Mouse (Mus musculus) MEL (cell line): ENCODE results near the gene Sec23ip. TPM values are rescaled to one million over a fixed set of nuclear protein-coding genes. Genes with fewer than 3 reads are reported as not detected.

Source experiments
- DNase-seq: peaks from one replicate; pipeline ENCODE4 v3.0.0; 2011; ENCODE audit warnings: low read depth, low spot score
- H3K27ac ChIP-seq: 2 replicates; pipeline ENCODE4 v1.5.1; 2012; ENCODE audit warnings: low read depth, mild to moderate bottlenecking, control low read depth, low read length, moderate library complexity; ENCODE audit not compliant: control insufficient read depth
- H3K27me3 ChIP-seq, 2 experiments: fragments of 150-350 bp in 1 of 2; sonication (generic) in 1 of 2; 2 replicates each; pipeline ENCODE4 v1.6.1; 2012; ENCODE audit warnings: low read length in 2 of 2, mild to moderate bottlenecking in 2 of 2, improper control_type of control experiment in 1 of 2, moderate library complexity in 1 of 2; ENCODE audit not compliant: insufficient read depth in 2 of 2, control insufficient read depth in 1 of 2
- H3K36me3 ChIP-seq, 2 experiments: 2 replicates each; pipeline ENCODE4 v1.6.1; 2012 to 2014; ENCODE audit warnings: low read length in 2 of 2, improper control_type of control experiment in 1 of 2, inconsistent platforms in 1 of 2, mild to moderate bottlenecking in 1 of 2; ENCODE audit not compliant: insufficient read depth in 2 of 2, control insufficient read depth in 1 of 2
- H3K4me1 ChIP-seq, 2 experiments: fragments of 150-350 bp in 1 of 2; sonication (generic) in 1 of 2; 2 replicates each; pipeline ENCODE4 v1.6.1; 2012; ENCODE audit warnings: low read length in 2 of 2, improper control_type of control experiment in 1 of 2, mild to moderate bottlenecking in 1 of 2; ENCODE audit not compliant: insufficient read depth in 2 of 2, control insufficient read depth in 1 of 2
- H3K4me3 ChIP-seq, 2 experiments: fragments of 150-350 bp in 1 of 2; sonication (generic) in 1 of 2; 2 replicates each; pipeline ENCODE4 v1.5.1; 2012; ENCODE audit warnings: low read depth in 2 of 2, low read length in 2 of 2, mild to moderate bottlenecking in 2 of 2, moderate library complexity in 2 of 2, control low read depth in 1 of 2, improper control_type of control experiment in 1 of 2; ENCODE audit not compliant: control insufficient read depth in 1 of 2, insufficient read depth in 1 of 2
- H3K79me2 ChIP-seq: 2 replicates; pipeline ENCODE4 v1.6.1; 2012; ENCODE audit warnings: mild to moderate bottlenecking, low read length, moderate library complexity; ENCODE audit not compliant: control insufficient read depth, poor library complexity, insufficient read depth
- H3K9ac ChIP-seq: 2 replicates; pipeline ENCODE4 v1.6.1; 2012; ENCODE audit warnings: low read depth, mild to moderate bottlenecking, control low read depth, low read length, moderate library complexity; ENCODE audit not compliant: control insufficient read depth, poor library complexity, severe bottlenecking
- H3K9me3 ChIP-seq: fragments of 150-350 bp; sonication (generic); replicated peaks from 2 replicates; pipeline ENCODE4 v1.6.1; 2012; ENCODE audit warnings: mild to moderate bottlenecking, low read length, improper control_type of control experiment, moderate library complexity; ENCODE audit not compliant: insufficient read depth
- CTCF ChIP-seq, 3 experiments: IDR thresholded peaks in 2 of 3; conservative IDR thresholded peaks in 1 of 3; 2 replicates each; pipeline ENCODE4 v1.5.1; 2011 to 2012; ENCODE audit warnings: low read length in 3 of 3, low read depth in 2 of 3, mild to moderate bottlenecking in 2 of 3, improper control_type of control experiment in 1 of 3, inconsistent platforms in 1 of 3, mixed read lengths in 1 of 3, moderate library complexity in 1 of 3; ENCODE audit not compliant: control insufficient read depth in 1 of 3, insufficient read depth in 1 of 3, poor library complexity in 1 of 3, severe bottlenecking in 1 of 3
- E2F4 ChIP-seq: IDR thresholded peaks from 2 replicates; pipeline ENCODE4 v1.6.1; 2011; ENCODE audit warnings: low read depth, low read length, improper control_type of control experiment, borderline replicate concordance
- ELF1 ChIP-seq: IDR thresholded peaks from 2 replicates; pipeline ENCODE4 v1.6.1; 2014; ENCODE audit warnings: low read depth, mild to moderate bottlenecking, inconsistent platforms, low read length, improper control_type of control experiment, moderate library complexity
- EP300 ChIP-seq, 2 experiments: IDR thresholded peaks; 2 replicates each; pipeline ENCODE4 v1.6.1; 2011; ENCODE audit warnings: improper control_type of control experiment in 2 of 2, low read length in 2 of 2, low read depth in 1 of 2, mild to moderate bottlenecking in 1 of 2
- ETS1 ChIP-seq: IDR thresholded peaks from 2 replicates; pipeline ENCODE4 v1.6.1; 2012; ENCODE audit warnings: low read depth, mild to moderate bottlenecking, inconsistent platforms, low read length, improper control_type of control experiment, moderate library complexity
- HCFC1 ChIP-seq: IDR thresholded peaks from 2 replicates; pipeline ENCODE4 v1.6.1; 2012; ENCODE audit warnings: low read depth, mild to moderate bottlenecking, inconsistent platforms, low read length, improper control_type of control experiment, moderate library complexity
- JUND ChIP-seq: IDR thresholded peaks from 2 replicates; pipeline ENCODE4 v1.6.1; 2011; ENCODE audit warnings: low read depth, mild to moderate bottlenecking, improper control_type of control experiment, low read length
- MAX ChIP-seq: IDR thresholded peaks from 2 replicates; pipeline ENCODE4 v1.6.1; 2011; ENCODE audit warnings: low read length, improper control_type of control experiment
- MAZ ChIP-seq: IDR thresholded peaks from 2 replicates; pipeline ENCODE4 v1.6.1; 2012; ENCODE audit warnings: low read depth, mild to moderate bottlenecking, inconsistent platforms, low read length, improper control_type of control experiment
- MXI1 ChIP-seq: IDR thresholded peaks from 2 replicates; pipeline ENCODE4 v1.6.1; 2011; ENCODE audit warnings: mild to moderate bottlenecking, low read depth, low read length, improper control_type of control experiment
- MYB ChIP-seq: IDR thresholded peaks from 2 replicates; pipeline ENCODE4 v1.6.1; 2011; ENCODE audit warnings: mild to moderate bottlenecking, low read depth, low read length, improper control_type of control experiment
- MYC ChIP-seq: IDR thresholded peaks from 2 replicates; pipeline ENCODE4 v1.6.1; 2011; ENCODE audit warnings: low read depth, mild to moderate bottlenecking, low read length, improper control_type of control experiment, moderate library complexity
- NELFE ChIP-seq: IDR thresholded peaks from 2 replicates; pipeline ENCODE4 v1.6.1; 2011; ENCODE audit warnings: low read depth, low read length, improper control_type of control experiment
- NRF1 ChIP-seq: IDR thresholded peaks from 2 replicates; pipeline ENCODE4 v1.6.1; 2014; ENCODE audit warnings: low read depth, mild to moderate bottlenecking, inconsistent platforms, low read length, improper control_type of control experiment, moderate library complexity; ENCODE audit not compliant: poor library complexity, insufficient read depth, severe bottlenecking
- POLR2A ChIP-seq, 2 experiments: IDR thresholded peaks; 2 replicates each; pipeline ENCODE4 v1.6.1; 2011 to 2012; ENCODE audit warnings: low read length in 2 of 2, mild to moderate bottlenecking in 2 of 2, control low read depth in 1 of 2, improper control_type of control experiment in 1 of 2, low read depth in 1 of 2, moderate library complexity in 1 of 2; ENCODE audit not compliant: control insufficient read depth in 1 of 2, insufficient read depth in 1 of 2, poor library complexity in 1 of 2
- POLR2AphosphoS5 ChIP-seq: IDR thresholded peaks from 2 replicates; pipeline ENCODE4 v1.6.1; 2012; ENCODE audit warnings: low read depth, borderline replicate concordance, mild to moderate bottlenecking, inconsistent platforms, low read length, moderate library complexity, mixed read lengths
- RAD21 ChIP-seq: IDR thresholded peaks from 2 replicates; pipeline ENCODE4 v1.6.1; 2011; ENCODE audit warnings: mild to moderate bottlenecking, low read depth, low read length, improper control_type of control experiment
- RCOR1 ChIP-seq: IDR thresholded peaks from 2 replicates; pipeline ENCODE4 v1.6.1; 2012; ENCODE audit warnings: low read depth, mild to moderate bottlenecking, inconsistent platforms, low read length, improper control_type of control experiment
- SIN3A ChIP-seq: IDR thresholded peaks from 2 replicates; pipeline ENCODE4 v1.6.1; 2012; ENCODE audit warnings: low read length, improper control_type of control experiment, inconsistent platforms
- SMC3 ChIP-seq: IDR thresholded peaks from 2 replicates; pipeline ENCODE4 v1.6.1; 2011; ENCODE audit warnings: low read depth, low read length, improper control_type of control experiment
- TAL1 ChIP-seq: IDR thresholded peaks from 2 replicates; pipeline ENCODE4 v1.6.1; 2012; ENCODE audit warnings: mild to moderate bottlenecking, inconsistent platforms, low read length, moderate library complexity, mixed read lengths
- TBP ChIP-seq: IDR thresholded peaks from 2 replicates; pipeline ENCODE4 v1.8.0; 2011; ENCODE audit warnings: low read depth, low read length, improper control_type of control experiment
- USF1 ChIP-seq: IDR thresholded peaks from 2 replicates; pipeline ENCODE4 v1.6.1; 2014; ENCODE audit warnings: low read depth, mild to moderate bottlenecking, inconsistent platforms, low read length, improper control_type of control experiment, moderate library complexity
- USF2 ChIP-seq, 2 experiments: IDR thresholded peaks; 2 replicates each; pipeline ENCODE4 v1.6.1; 2011 to 2012; ENCODE audit warnings: improper control_type of control experiment in 2 of 2, low read length in 2 of 2, borderline replicate concordance in 1 of 2, inconsistent platforms in 1 of 2, low read depth in 1 of 2, mild to moderate bottlenecking in 1 of 2; ENCODE audit not compliant: insufficient read depth in 1 of 2
- ZC3H11A ChIP-seq: IDR thresholded peaks from 2 replicates; pipeline ENCODE4 v1.6.1; 2012; ENCODE audit warnings: low read depth, mild to moderate bottlenecking, inconsistent platforms, low read length, improper control_type of control experiment
- ZKSCAN1 ChIP-seq: IDR thresholded peaks from 2 replicates; pipeline ENCODE4 v1.6.1; 2012; ENCODE audit warnings: low read depth, mild to moderate bottlenecking, inconsistent platforms, low read length, improper control_type of control experiment, moderate library complexity
- ZMIZ1 ChIP-seq: IDR thresholded peaks from 2 replicates; pipeline ENCODE4 v1.6.1; 2012; ENCODE audit warnings: low read depth, mild to moderate bottlenecking, inconsistent platforms, low read length, improper control_type of control experiment, moderate library complexity
- ZNF384 ChIP-seq: IDR thresholded peaks from 2 replicates; pipeline ENCODE4 v1.6.1; 2012; ENCODE audit warnings: low read depth, mild to moderate bottlenecking, inconsistent platforms, low read length, improper control_type of control experiment
- polyA plus RNA-seq, 2 experiments: library from polyadenylated mRNA; stranded (reverse) in 1 of 2; unstranded in 1 of 2; fragments of >175 nt in 1 of 2; fragments of >200 nt in 1 of 2; gene quantifications; 2 replicates each; pipeline versions ENCODE4 v1.2.1 to v1.2.4; 2012; ENCODE audit warnings: low replicate concordance in 2 of 2, low read depth in 1 of 2; ENCODE audit not compliant: insufficient read length in 2 of 2, insufficient read depth in 1 of 2, missing spikeins in 1 of 2
- total RNA-seq: library from RNA; depleted of rRNA; stranded (reverse); fragments of 300-350 nt; gene quantifications from 2 replicates; pipeline ENCODE4 v1.2.3, GENCODE M21; 2012

Gene Sec23ip
- total and polyA plus RNA-seq, 3 experiments, result 21.2 to 43.7 TPM; not detected in 1

- no peaks in the 10 kb centered on the region for H3K27me3 ChIP-seq
- peak; percentile 79 for DNase-seq
- TF ChIP-seq CTCF (IDR thresholded peaks at IDR 0.05 in 2 of 3, conservative IDR thresholded peaks at IDR 0.05 in 1 of 3; ENCODE audit: control insufficient read depth in 1 of 3, insufficient read depth in 1 of 3, low read depth in 2 of 3, low read length in 3 of 3, poor library complexity in 1 of 3, severe bottlenecking in 1 of 3) (peak; percentile 73 to 88 (median 78)), MYB (no peak), USF2 (IDR thresholded peaks at IDR 0.05; ENCODE audit: borderline replicate concordance in 1 of 2, insufficient read depth in 1 of 2, low read depth in 1 of 2, low read length in 2 of 2) (no peak), ZMIZ1 (no peak), SMC3 (peak; percentile 57), JUND (no peak), ZC3H11A (no peak; the same call in 1 of the 2 replicates), TAL1 (no peak), MYC (peak; percentile 81; the same call in 1 of the 2 replicates), ETS1 (no peak), POLR2AphosphoS5 (no peak), USF1 (no peak), NRF1 (no peak), ZNF384 (no peak), EP300 (IDR thresholded peaks at IDR 0.05; ENCODE audit: low read depth in 1 of 2, low read length in 2 of 2) (no peak), RAD21 (peak; percentile 62), RCOR1 (no peak), TBP (no peak), ELF1 (no peak), HCFC1 (no peak), ZKSCAN1 (no peak), NELFE (no peak), SIN3A (no peak), POLR2A (IDR thresholded peaks at IDR 0.05; ENCODE audit: control insufficient read depth in 1 of 2, insufficient read depth in 1 of 2, low read depth in 1 of 2, low read length in 2 of 2, poor library complexity in 1 of 2) (no peak), MAZ (no peak), MAX (peak; percentile 88), E2F4 (no peak), MXI1 (0 out of 2 replicates have a peak, but pooled peaks have one; percentile 19)
- TF ChIP-seq, all 39 proteins: peak for 6
- no peak overlapping the region for H3K9ac ChIP-seq
- H3K36me3 ChIP-seq, result peaks cover 0 to 26% of the 10 kb centered on the region in 2 experiments; a peak in 2 of 4 replicates
- H3K9me3 ChIP-seq, result no peaks in the 10 kb centered on the region
- H3K79me2 ChIP-seq, result no peaks in the 10 kb centered on the region
- H3K27ac ChIP-seq, result no peak overlapping the region
- H3K4me1 ChIP-seq, result no peaks in the 10 kb centered on the region
- H3K4me3 ChIP-seq, result no peak overlapping the region
Observed at GRCm38 (mm10) chr7:128779305-128779704, 34.6 kb downstream of the Sec23ip start.
